Mouse (Mus musculus) liver, embryonic 15.5 days (tissue): Measurements from ENCODE around the gene Pex26. TPM values are rescaled to one million over a fixed set of nuclear protein-coding genes. Genes with fewer than 3 reads are reported as not detected.

Experiments
- ATAC-seq: fragments of 200-750 bp; cut with Nextera tagmentation; 2 replicates; pipeline ENCODE4 v1.8.0; 2017; ENCODE audit warnings: moderate number of reproducible peaks, mild to moderate bottlenecking, moderate library complexity; ENCODE audit not compliant: insufficient read depth
- H3K27ac ChIP-seq: fragments of 300-500 bp; sonication (generic); replicated peaks from 2 replicates; pipeline ENCODE4 v1.5.1; 2015; ENCODE audit warnings: mild to moderate bottlenecking, inconsistent platforms
- H3K27me3 ChIP-seq: fragments of 300-500 bp; sonication (generic); 2 replicates; pipeline ENCODE4 v1.6.1; 2015; ENCODE audit warnings: mild to moderate bottlenecking, inconsistent platforms
- H3K36me3 ChIP-seq: fragments of 300-500 bp; sonication (generic); replicated peaks from 2 replicates; pipeline ENCODE4 v1.6.1; 2015; ENCODE audit warnings: moderate library complexity, mild to moderate bottlenecking, inconsistent platforms
- H3K4me1 ChIP-seq: fragments of 300-500 bp; sonication (generic); replicated peaks from 2 replicates; pipeline ENCODE4 v1.6.1; 2015; ENCODE audit warnings: inconsistent platforms
- H3K4me2 ChIP-seq: fragments of 300-500 bp; sonication (generic); 2 replicates; pipeline ENCODE4 v1.6.1; 2015; ENCODE audit warnings: moderate library complexity, mild to moderate bottlenecking, inconsistent platforms
- H3K4me3 ChIP-seq: fragments of 300-500 bp; sonication (generic); replicated peaks from 2 replicates; pipeline ENCODE4 v1.5.1; 2015; ENCODE audit warnings: mild to moderate bottlenecking, inconsistent platforms
- H3K9ac ChIP-seq: fragments of 300-500 bp; sonication (generic); 2 replicates; pipeline ENCODE4 v1.6.1; 2015; ENCODE audit warnings: moderate library complexity, mild to moderate bottlenecking, inconsistent platforms
- H3K9me3 ChIP-seq: fragments of 300-500 bp; sonication (generic); replicated peaks from 2 replicates; pipeline ENCODE4 v1.6.1; 2016; ENCODE audit warnings: inconsistent platforms
- WGBS: fragments of 180-500 bp; shearing (Covaris S2); methylation state at CpG from one replicate; pipeline ENCODE4 v1.1.7; 2015; ENCODE audit warnings: mixed read lengths; ENCODE audit not compliant: insufficient replicate concordance; 5-methylcytosine and 5-hydroxymethylcytosine counted together
- polyA plus RNA-seq: library from polyadenylated mRNA; unstranded; fragments of >200 nt; fragmentation: Nextera tagmentation; extraction: Ambion mirVana; gene quantifications from 2 replicates; pipeline ENCODE4 v1.2.1, GENCODE M21; 2015

Gene Pex26
- 4.4 and 5.6 TPM in 2 replicates for polyA plus RNA-seq

- Histone ChIP-seq H3K4me1 (peaks cover 32% of the 10 kb centered on the region), H3K4me2 (peak within 1 kb of the TSS; percentile 99), H3K27ac (peak within 1 kb of the TSS; percentile 69), H3K9me3 (no peaks in the 10 kb centered on the region), H3K27me3 (peaks cover 4% of the 10 kb centered on the region; the same call in 1 of the 2 replicates), H3K9ac (peak within 1 kb of the TSS; percentile 74), H3K36me3 (peaks cover 12% of the 10 kb centered on the region), H3K4me3 (peak within 1 kb of the TSS; percentile 79)
- ATAC-seq: peak; percentile 80
- WGBS: 2% methylated on average over 32 of the region's 32 CpGs
Measured at GRCm38 (mm10) chr6:121183414-121184173, at the start of gene Pex26. Gene Pex26, plus strand, starts transcription at chr6:121183667.

GRCm38 (mm10) chr6:121134249-121134648 lies 49.2 kb upstream of the Pex26 start:
- WGBS: 20% methylated on average over 3 of the region's 3 CpGs
- H3K4me2 ChIP-seq: no peak overlapping the region

GRCm38 (mm10) chr6:121134884-121135283 lies 48.6 kb upstream of the Pex26 start:
- Histone ChIP-seq H3K4me2 (no peak overlapping the region), H3K27me3 (peaks cover 56% of the 10 kb centered on the region), H3K9ac (no peak overlapping the region), H3K4me1 (peaks cover 10% of the 10 kb centered on the region), H3K27ac (no peak overlapping the region), H3K9me3 (no peaks in the 10 kb centered on the region), H3K4me3 (no peak overlapping the region), H3K36me3 (no peaks in the 10 kb centered on the region)
- no peak for ATAC-seq
- WGBS: 36% methylated on average over 5 of the region's 5 CpGs

More at GRCm38 (mm10) chr6:121134249-121134648, 49.2 kb upstream of the Pex26 start:
- Histone ChIP-seq H3K4me3 (no peak overlapping the region), H3K27me3 (peaks cover 62% of the 10 kb centered on the region), H3K4me1 (peaks cover 16% of the 10 kb centered on the region), H3K27ac (no peak overlapping the region), H3K9ac (no peak overlapping the region), H3K36me3 (no peaks in the 10 kb centered on the region), H3K9me3 (no peaks in the 10 kb centered on the region)
- no peak for ATAC-seq

GRCm38 (mm10) chr6:121137222-121137621 lies 46.2 kb upstream of the Pex26 start:
- H3K27ac ChIP-seq: no peak overlapping the region

GRCm38 (mm10) chr6:121138338-121139040 lies 45.0 kb upstream of the Pex26 start:
- Histone ChIP-seq H3K27me3 (peaks cover 26% of the 10 kb centered on the region), H3K27ac (no peak overlapping the region), H3K4me3 (no peak overlapping the region), H3K36me3 (no peaks in the 10 kb centered on the region), H3K4me2 (no peak overlapping the region), H3K4me1 (0 out of 2 replicates have a peak, but pooled peaks cover 2% of the 10 kb centered on the region), H3K9me3 (no peaks in the 10 kb centered on the region), H3K9ac (no peak overlapping the region)
- WGBS: 60% methylated on average over 12 of the region's 12 CpGs
- ATAC-seq: no peak

More at GRCm38 (mm10) chr6:121137222-121137621, 46.2 kb upstream of the Pex26 start:
- no peak overlapping the region for H3K9ac ChIP-seq
- no peaks in the 10 kb centered on the region for H3K36me3 ChIP-seq
- no peak overlapping the region for H3K4me2 ChIP-seq
- ATAC-seq: no peak
- no peak overlapping the region for H3K4me3 ChIP-seq
- no peaks in the 10 kb centered on the region for H3K9me3 ChIP-seq
- 0 out of 2 replicates have a peak, but pooled peaks cover under 1% of the 10 kb centered on the region for H3K4me1 ChIP-seq
- peaks cover 37% of the 10 kb centered on the region for H3K27me3 ChIP-seq
- WGBS: 39% methylated on average over 6 of the region's 6 CpGs

- Histone ChIP-seq H3K36me3 (no peaks in the 10 kb centered on the region), H3K27me3 (peaks cover 19% of the 10 kb centered on the region), H3K9ac (no peak overlapping the region), H3K4me3 (no peak overlapping the region), H3K9me3 (no peaks in the 10 kb centered on the region), H3K4me1 (peaks cover 8% of the 10 kb centered on the region; the same call in 1 of the 2 replicates), H3K4me2 (no peak overlapping the region), H3K27ac (no peak overlapping the region)
- no peak for ATAC-seq
- 68% methylated on average over 1 of the region's 1 CpGs for WGBS
Measured at GRCm38 (mm10) chr6:121139271-121139670, 44.2 kb upstream of the Pex26 start.

- H3K9ac ChIP-seq: no peak overlapping the region
- H3K27ac ChIP-seq: no peak overlapping the region
- H3K4me1 ChIP-seq: peaks cover 13% of the 10 kb centered on the region; the same call in 1 of the 2 replicates
- H3K4me2 ChIP-seq: no peak overlapping the region
- 57% methylated on average over 7 of the region's 7 CpGs for WGBS
- ATAC-seq: no peak
- H3K36me3 ChIP-seq: no peaks in the 10 kb centered on the region
- no peaks in the 10 kb centered on the region for H3K9me3 ChIP-seq
- H3K27me3 ChIP-seq: peaks cover 3% of the 10 kb centered on the region; the same call in 1 of the 2 replicates
- no peak overlapping the region for H3K4me3 ChIP-seq
Measured at GRCm38 (mm10) chr6:121142298-121142697, 41.2 kb upstream of the Pex26 start.

GRCm38 (mm10) chr6:121143439-121143838 lies 40.0 kb upstream of the Pex26 start:
- no peak overlapping the region for H3K4me3 ChIP-seq
- peaks cover 8% of the 10 kb centered on the region for H3K27me3 ChIP-seq
- no peak overlapping the region for H3K4me2 ChIP-seq
- ATAC-seq: peak; percentile 78
- H3K9ac ChIP-seq: no peak overlapping the region
- H3K27ac ChIP-seq: peak overlapping the region; percentile 56
- WGBS: 60% methylated on average over 8 of the region's 8 CpGs
- H3K36me3 ChIP-seq: no peaks in the 10 kb centered on the region
- no peaks in the 10 kb centered on the region for H3K9me3 ChIP-seq
- peaks cover 13% of the 10 kb centered on the region; the same call in 1 of the 2 replicates for H3K4me1 ChIP-seq

GRCm38 (mm10) chr6:121144066-121144465 lies 39.4 kb upstream of the Pex26 start:
- H3K4me1 ChIP-seq: peaks cover 13% of the 10 kb centered on the region; the same call in 1 of the 2 replicates
- no peaks in the 10 kb centered on the region for H3K9me3 ChIP-seq
- no peak overlapping the region for H3K4me3 ChIP-seq
- WGBS: 28% methylated on average over 4 of the region's 4 CpGs
- H3K27me3 ChIP-seq: peaks cover 8% of the 10 kb centered on the region
- H3K4me2 ChIP-seq: no peak overlapping the region
- H3K27ac ChIP-seq: peak overlapping the region; percentile 56
- ATAC-seq: peak; percentile 72
- no peak overlapping the region for H3K9ac ChIP-seq
- H3K36me3 ChIP-seq: no peaks in the 10 kb centered on the region

GRCm38 (mm10) chr6:121145010-121145604 lies 38.4 kb upstream of the Pex26 start:
- ATAC-seq: no peak
- H3K9me3 ChIP-seq: no peaks in the 10 kb centered on the region
- H3K27ac ChIP-seq: 0 out of 2 replicates have a peak overlapping the region, but pooled peaks have one; percentile 56
- WGBS: 69% methylated on average over 13 of the region's 13 CpGs
- peaks cover 8% of the 10 kb centered on the region for H3K27me3 ChIP-seq
- no peak overlapping the region for H3K4me3 ChIP-seq
- H3K36me3 ChIP-seq: no peaks in the 10 kb centered on the region
- H3K9ac ChIP-seq: no peak overlapping the region
- H3K4me1 ChIP-seq: peaks cover 13% of the 10 kb centered on the region; the same call in 1 of the 2 replicates
- no peak overlapping the region for H3K4me2 ChIP-seq
